Mouse (Mus musculus): ENCODE measurements around the gene Avp.

The Avp gene

DNA sequence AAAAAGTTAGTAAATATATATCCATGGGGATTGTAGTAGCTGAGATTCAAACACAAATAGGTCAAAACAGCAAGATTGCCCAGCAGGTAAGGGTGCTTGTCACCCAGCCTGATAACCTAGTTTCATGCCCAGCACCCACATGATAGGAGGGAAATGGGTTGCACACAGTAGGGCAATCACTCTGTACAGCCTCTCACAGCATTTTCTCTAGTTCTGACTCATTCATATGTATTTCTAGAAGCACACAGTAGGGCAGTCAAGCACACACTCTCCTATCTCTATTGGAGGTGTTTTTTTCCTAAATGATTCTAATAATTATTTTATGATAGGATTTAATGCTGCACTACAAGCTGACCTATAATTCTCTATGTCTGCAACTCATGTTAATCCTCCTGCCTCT is 12.4 kb downstream of the Avp start:
- no peak for DNase-seq

DNA sequence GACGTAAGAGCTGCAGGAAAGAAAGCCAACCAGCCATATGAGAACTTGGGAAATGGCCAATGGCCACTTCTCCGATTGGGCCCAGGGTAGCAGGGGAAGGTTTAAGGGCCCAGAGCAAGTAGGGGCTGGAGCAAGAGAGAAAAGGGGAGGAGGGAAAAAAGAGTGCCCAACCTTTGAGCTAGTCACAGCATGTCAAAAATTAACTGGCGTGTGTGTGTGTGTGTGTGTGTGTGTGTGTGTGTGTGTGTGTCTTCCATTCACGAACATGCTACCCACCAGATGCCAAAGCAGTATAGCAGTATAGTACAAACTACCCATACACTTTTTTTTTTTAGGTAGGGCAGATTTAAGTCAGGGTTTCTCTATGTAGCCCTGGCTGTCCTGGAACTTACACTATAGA is 13.4 kb downstream of the Avp start:
- no peak for DNase-seq

DNA sequence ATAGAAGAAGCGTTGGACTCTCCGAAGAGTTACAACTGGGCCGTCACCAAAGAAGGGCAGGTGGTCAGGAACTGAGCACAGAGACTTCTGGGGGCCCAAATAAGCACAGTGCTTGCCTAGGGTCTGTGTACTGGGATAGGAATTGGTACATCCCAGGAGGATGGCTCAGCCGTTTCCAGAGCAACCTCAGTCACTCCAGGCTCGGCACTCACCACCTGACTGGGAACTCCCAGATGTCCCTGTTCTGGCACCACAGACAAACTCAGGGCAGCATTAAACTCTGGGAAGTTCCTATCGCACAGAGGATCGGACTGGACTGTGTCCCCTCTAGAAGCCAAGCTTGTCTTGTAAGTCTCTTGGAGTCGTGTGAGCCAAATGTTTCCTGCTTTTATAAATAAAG is 17.4 kb downstream of the Avp start:
- no peak for DNase-seq

DNA sequence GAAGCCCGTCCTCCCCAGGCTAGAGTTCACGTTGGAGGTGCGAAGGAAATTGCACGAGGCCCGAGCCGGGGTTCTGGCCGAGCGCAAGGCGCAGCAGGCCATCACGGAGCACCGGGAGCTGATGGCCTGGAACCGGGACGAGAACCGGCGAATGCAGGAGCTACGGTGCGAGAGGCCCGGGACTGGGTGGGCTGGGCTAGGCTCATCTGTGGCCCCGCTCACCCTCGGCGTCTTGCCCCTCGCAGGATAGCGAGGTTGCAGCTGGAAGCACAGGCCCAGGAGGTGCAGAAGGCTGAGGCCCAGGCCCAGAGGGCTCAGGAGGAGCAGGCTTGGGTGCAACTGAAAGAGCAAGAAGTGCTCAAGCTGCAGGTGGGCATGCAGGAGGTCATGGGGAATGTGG is 18.3 kb downstream of the Avp start:
- DNase-seq, result no peak

DNA sequence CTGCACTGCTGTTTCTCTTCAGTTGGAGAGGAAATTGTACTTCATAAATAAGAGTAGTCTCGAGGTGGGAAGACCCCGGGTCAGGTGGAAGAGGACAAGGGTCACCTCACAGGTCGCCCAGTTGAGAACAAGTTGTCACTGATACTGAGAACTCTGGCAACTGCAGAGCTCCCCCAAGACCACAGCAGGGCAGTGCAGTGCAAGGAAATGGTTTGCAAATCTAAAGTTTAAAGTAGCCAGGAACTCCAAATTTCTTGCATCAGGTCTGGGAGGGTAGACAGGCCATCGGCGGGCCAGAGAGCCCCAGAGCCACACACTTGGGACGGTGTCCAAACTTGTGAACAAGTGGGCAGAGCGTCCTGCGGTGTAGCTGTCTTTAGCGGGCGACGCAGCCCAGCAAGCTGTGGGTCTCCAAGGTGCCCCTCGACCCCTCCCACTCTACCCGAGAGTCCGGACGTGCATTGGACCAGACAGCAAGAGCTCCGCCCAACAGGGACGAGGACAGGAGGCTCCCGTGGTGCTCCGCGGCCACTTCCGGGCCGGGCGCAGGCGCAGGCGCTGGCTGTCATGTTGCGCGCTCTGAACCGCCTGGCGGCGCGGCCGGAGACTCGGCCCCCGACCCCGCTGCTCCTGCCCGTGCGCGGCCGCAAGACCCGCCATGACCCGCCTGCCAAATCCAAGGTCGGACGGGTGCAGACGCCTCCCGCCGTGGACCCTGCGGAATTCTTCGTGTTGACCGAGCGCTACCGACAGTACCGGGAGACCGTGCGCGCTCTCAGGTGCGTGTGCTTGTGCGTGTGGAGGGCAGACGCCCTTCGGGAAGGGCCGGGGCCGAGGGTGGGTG is 18.9 kb downstream of the Avp start, which contains the start of gene Mrps26:
Mrps26 (plus strand) TSS at position 531 of the 844 bp plus-strand sequence.
- peak; percentile 89 to 94 for DNase-seq

DNA sequence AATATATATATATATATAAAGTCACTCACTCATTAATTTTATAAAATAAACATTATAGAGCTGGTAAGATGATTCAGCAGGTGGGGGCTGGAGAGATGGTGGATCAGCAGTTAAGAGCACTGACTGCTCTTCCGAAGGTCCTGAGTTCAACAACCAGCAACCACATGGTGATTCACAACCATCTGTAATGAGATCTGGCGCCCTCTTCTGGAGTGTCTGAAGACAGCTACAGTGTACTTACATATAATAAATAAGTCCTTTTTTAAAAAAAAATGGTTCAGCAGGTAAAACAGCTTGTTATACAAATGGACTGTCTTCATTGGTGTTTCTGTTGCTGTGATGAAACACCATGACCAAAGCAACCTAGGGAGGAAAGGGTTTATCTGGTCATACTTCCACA is 24.3 kb downstream of the Avp start:
- DNase-seq, result no peak

DNA sequence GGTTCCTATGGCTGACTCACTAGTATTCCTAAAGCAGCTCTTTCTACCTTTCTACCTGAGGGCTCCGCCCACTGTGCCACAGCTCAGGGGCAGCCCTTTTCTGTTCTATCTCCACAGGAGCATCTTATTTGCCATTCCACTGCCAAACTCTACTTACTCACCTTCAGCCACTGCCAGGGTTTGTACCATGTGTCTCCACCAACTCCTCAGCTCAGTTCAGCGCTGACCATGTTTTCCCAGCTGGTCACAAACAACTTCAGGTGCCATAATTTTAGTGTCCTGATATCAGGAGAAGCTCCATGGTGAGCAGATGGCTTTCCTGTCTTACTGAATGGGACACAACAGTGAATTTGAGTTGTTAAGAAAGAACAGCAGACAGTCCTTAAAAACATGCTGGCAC is 24.9 kb downstream of the Avp start:
- peak; percentile 34 to 35 for DNase-seq

DNA sequence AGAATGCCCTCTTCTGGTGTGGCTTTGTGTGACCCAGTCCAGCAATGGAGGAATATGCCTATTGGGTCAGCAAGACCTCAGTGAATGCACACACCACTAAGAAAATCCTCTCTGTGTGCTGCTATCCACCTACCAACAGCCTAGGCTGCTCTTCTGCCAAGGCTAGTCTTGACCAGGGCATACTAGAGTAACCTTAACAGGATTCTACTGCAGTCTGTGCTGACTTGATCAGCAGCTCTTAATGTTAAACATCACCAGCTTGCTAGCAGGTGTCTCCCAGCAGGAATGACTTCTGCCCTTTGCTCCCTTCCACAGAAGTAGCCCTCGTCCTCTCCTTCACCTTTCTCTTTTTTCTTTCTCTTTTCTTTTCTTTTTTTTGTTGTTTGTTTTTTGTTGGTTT is 26.1 kb downstream of the Avp start:
- no peak for DNase-seq

DNA sequence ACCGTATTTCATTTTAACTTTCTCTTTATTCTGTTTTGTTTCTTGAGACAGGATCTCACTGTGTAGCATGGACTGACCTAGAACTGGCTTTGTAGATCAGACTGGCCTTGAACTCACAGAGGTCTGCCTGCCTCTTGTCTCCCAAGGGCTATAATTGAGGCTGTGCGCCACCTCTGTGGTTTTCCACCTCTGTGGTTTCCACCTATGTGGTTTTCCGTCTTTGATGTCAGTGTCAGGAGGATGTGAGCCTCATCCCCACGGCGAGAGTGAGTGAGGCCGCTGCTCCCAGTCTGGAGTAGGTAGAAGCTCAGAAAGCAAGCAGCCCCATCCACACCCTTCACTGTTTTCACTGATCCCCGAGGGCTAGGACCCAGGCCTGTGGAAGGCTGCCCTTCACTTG is 27.5 kb downstream of the Avp start:
- no peak for DNase-seq

DNA sequence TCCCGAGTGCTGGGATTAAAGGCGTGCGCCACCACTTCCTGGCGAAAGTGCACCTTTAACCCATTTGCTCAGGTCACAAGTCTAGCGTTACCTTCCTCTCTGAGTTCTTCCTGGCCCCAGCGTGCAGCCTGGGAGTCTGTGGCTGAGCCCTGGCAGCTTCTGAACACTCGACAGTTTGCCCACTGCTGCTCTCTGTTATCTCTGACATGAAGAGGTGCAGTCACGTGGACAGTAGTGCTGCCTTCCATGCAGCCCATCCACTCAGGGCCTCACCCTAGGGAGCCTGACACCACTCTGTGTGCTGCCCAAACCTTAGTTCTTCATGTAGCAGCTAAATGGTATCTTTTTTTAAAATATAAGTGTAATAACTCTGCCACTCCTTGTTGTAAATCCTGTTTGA is 35.4 kb downstream of the Avp start:
- DNase-seq, result no peak

DNA sequence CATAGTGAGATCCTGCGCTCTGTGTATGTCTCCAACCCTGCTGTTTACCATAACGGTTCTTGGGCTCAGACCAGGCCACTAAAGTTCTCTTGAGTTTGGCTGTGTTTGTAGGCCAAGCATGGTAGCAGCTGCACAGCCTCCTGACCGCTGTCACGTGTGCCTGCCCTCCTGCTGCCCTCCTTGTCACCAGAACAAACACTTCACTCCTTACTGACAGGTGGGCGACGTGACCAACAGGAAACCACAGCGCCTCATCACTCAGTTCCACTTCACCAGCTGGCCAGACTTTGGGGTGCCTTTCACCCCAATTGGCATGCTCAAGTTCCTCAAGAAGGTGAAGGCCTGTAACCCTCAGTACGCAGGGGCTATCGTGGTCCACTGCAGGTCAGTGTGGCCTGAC is 42.1 kb downstream of the Avp start:
- no peak for DNase-seq

DNA sequence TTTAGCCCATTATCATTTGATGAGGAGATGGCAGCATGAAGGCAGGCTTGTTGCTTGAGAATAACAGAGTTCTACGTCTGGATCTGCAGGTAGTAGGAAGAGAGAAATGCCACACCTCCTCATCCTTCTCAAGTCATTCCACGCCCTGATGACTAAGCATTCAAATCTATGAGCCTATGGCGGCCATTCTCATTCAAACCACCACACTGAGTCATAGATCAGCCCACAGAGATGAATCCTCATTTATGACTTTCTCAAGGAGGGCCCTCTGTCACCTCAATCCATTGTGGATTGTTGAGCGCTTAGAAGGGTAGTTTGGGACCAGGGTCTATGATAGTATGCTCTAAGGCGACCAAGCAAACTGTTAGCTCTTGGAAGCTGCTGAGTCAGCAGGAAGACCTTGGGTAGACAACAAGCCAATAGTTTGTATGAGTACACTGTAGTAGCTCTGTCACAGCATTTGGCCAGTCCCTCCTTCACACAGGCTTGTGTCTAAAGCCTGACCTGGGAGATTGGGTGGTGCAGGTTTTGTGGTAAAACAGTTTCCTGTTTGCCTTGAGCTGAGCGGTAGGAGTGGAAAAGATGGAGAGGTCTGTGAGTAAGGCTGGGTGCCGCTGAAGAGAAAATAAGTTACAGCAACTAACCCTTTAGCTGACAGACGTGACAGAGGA is 43.3 kb downstream of the Avp start:
- no peak for DNase-seq

DNA sequence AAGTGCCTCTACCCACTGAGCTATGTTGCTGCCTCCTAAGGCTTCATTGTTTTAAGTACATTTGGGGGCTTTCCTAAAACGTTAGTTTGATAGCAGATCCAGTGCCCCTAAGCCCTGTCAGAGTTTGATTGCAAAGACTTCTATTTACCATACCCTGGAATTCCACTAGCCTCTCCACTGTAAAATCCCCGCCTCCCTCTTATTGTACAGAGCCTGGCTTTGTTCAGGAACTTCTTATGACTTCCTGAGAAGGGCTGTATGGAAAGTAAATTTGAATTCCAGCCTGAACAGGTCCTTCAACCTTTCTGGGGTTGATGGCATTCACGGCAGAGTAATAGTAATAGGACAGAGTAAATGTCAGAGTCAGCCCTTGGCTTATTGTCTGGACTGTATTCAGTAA is 45.5 kb downstream of the Avp start:
- no peak for DNase-seq

DNA sequence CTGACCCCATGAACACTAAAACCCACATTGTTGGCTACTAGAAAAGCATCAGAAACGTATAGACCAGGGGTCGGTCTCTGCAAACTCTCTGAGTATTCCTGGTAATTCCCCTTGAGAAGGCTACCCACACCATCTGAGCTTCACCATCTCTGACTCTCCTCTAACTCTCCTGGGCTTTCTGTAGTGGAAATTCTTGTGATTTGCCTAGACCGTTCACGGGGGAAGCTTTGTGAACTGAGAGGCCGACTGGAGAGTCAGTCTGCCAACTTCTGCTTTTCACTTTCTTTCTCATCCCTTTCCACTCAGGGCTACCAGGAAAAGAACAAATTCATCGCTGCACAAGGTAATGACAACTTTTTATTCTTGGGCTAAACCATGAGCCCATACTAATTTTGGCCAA is 47.3 kb downstream of the Avp start:
- DNase-seq, result no peak

DNA sequence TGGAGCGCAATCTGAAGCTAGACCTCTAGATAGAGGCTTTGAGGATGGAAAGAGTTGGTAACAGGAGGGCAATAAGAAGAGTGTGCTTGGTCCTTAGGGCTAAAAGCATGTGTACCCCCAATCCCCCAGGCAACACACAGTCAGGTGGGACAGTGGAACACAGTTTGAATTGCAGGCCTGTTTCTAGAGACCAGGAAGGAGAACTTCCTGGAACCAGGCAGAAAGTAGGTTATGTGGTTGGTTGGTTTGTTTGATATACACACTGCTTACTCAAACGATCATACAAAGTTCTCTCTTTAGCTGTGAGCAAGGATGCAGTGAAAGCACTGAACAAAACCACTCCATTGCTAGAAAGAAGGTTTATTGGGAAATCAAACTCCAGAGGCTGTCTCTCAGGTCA is 50.2 kb downstream of the Avp start:
- no peak for DNase-seq

Measured in cerebellum, postnatal 36 days (tissue).